Mouse (Mus musculus) heart, embryonic 11.5 days (tissue): ENCODE data around the gene Slc4a4. TPM values are rescaled to one million over a fixed set of nuclear protein-coding genes. Genes with fewer than 3 reads are reported as not detected.

Experiments
- ATAC-seq: fragments of 200-750 bp; cut with Nextera tagmentation; replicated peaks from 2 replicates; pipeline ENCODE4 v1.8.0; 2017; ENCODE audit warnings: moderate library complexity; ENCODE audit not compliant: insufficient number of reproducible peaks, low FRiP score, low TSS enrichment
- H3K27ac ChIP-seq: fragments of 300-500 bp; sonication (generic); 2 replicates; pipeline ENCODE4 v1.5.1; 2014; ENCODE audit warnings: mild to moderate bottlenecking, low read depth, low read length
- H3K27me3 ChIP-seq: fragments of 300-500 bp; sonication (generic); 2 replicates; pipeline ENCODE4 v1.6.1; 2014; ENCODE audit warnings: mild to moderate bottlenecking, low read length, mixed read lengths; ENCODE audit not compliant: control insufficient read depth, insufficient read depth
- H3K36me3 ChIP-seq: fragments of 300-500 bp; sonication (generic); 2 replicates; pipeline ENCODE4 v1.6.1; 2014; ENCODE audit warnings: mild to moderate bottlenecking, low read length, moderate library complexity, mixed read lengths; ENCODE audit not compliant: control insufficient read depth, insufficient read depth
- H3K4me1 ChIP-seq: fragments of 300-500 bp; sonication (generic); 2 replicates; pipeline ENCODE4 v1.6.1; 2014; ENCODE audit warnings: low read length; ENCODE audit not compliant: control insufficient read depth, insufficient read depth
- H3K4me2 ChIP-seq: fragments of 300-500 bp; sonication (generic); 2 replicates; pipeline ENCODE4 v1.6.1; 2014; ENCODE audit warnings: mild to moderate bottlenecking, moderate library complexity
- H3K4me3 ChIP-seq: fragments of 300-500 bp; sonication (generic); 2 replicates; pipeline ENCODE4 v1.5.1; 2014; ENCODE audit warnings: low read depth, low read length
- H3K9ac ChIP-seq: fragments of 300-500 bp; sonication (generic); 2 replicates; pipeline ENCODE4 v1.6.1; 2014; ENCODE audit warnings: mild to moderate bottlenecking, low read depth, low read length, moderate library complexity
- H3K9me3 ChIP-seq: fragments of 300-500 bp; sonication (generic); replicated peaks from 2 replicates; pipeline ENCODE4 v1.6.1; 2016; ENCODE audit warnings: low read length; ENCODE audit not compliant: control insufficient read depth
- WGBS: fragments of 180-500 bp; shearing (Covaris S2); extraction: QIAGEN DNeasy Blood & Tissue Kit; methylation state at CpG from one replicate; pipeline ENCODE4 v1.1.7; 2014; ENCODE audit not compliant: insufficient replicate concordance; 5-methylcytosine and 5-hydroxymethylcytosine counted together
- polyA plus RNA-seq: library from polyadenylated mRNA; unstranded; fragments of >200 nt; fragmentation: Nextera tagmentation; extraction: Ambion mirVana; gene quantifications from 2 replicates; pipeline ENCODE4 v1.2.1, GENCODE M21; 2014

Gene Slc4a4
- polyA plus RNA-seq, 1 experiment from 2014 or later = 3.4 TPM

DNA sequence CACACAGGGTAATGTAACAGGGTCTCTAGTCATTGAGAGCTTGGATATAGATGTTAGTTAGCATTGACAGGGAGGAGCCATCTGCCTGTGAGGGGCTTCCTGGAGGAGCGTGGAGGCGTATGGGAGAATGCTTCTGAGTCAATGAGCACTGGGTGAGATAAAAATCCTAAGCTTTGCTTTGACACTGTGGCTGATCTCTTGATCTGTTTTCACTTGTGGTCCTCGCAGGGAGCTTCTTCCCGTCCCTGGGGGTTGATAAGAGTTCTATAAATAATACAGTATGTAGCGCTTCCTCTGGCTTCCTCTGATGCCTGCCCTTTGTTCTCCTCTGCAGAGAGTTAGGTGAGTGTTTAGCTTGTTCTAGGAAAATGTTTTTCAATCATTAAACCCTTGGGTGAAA lies 149.5 kb downstream of the Slc4a4 start:
- Histone ChIP-seq H3K27ac (no peak overlapping the region), H3K4me3 (no peak overlapping the region), H3K9ac (no peak overlapping the region), H3K36me3 (no peaks in the 10 kb centered on the region), H3K4me1 (peaks cover 9% of the 10 kb centered on the region), H3K4me2 (no peak overlapping the region), H3K9me3 (no peaks in the 10 kb centered on the region), H3K27me3 (no peaks in the 10 kb centered on the region)
- WGBS = 11% methylated on average over 5 of the region's 5 CpGs
- ATAC-seq = no peak

DNA sequence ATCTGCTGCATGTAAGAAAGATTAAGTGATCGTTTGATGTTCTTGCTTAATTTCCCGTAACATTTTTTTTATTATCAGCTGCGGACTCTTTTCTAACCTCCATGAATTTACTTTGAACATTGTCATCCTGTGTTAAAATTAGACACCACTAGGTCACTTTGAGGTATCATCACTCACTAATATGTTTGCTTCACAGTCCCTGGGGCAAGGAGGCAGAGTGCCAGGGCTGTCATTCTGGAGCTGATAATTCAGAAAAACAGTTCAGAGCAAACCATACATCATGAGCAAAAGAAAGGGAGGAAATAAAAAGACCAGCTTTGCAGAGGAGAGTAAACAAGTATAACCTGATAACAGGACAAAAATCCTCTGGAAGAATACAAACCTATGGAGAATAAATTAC lies 154.2 kb downstream of the Slc4a4 start:
- no peak overlapping the region for H3K4me3 ChIP-seq
- 46% methylated on average over 3 of the region's 3 CpGs for WGBS
- ATAC-seq = no peak
- H3K9ac ChIP-seq = no peak overlapping the region
- H3K9me3 ChIP-seq = no peaks in the 10 kb centered on the region
- no peak overlapping the region; the same call in 1 of the 2 replicates for H3K27ac ChIP-seq
- H3K36me3 ChIP-seq = no peaks in the 10 kb centered on the region
- no peak overlapping the region for H3K4me2 ChIP-seq
- no peaks in the 10 kb centered on the region for H3K27me3 ChIP-seq
- peaks cover 16% of the 10 kb centered on the region for H3K4me1 ChIP-seq

GRCm38 (mm10) chr5:89043846-89044245 lies 157.2 kb downstream of the Slc4a4 start:
- H3K27me3 ChIP-seq = no peaks in the 10 kb centered on the region
- no peaks in the 10 kb centered on the region for H3K9me3 ChIP-seq
- peaks cover 8% of the 10 kb centered on the region; the same call in 1 of the 2 replicates for H3K4me1 ChIP-seq
- ATAC-seq = no peak
- H3K27ac ChIP-seq = no peak overlapping the region
- WGBS = 22% methylated on average over 5 of the region's 5 CpGs
- no peaks in the 10 kb centered on the region for H3K36me3 ChIP-seq
- no peak overlapping the region for H3K9ac ChIP-seq
- H3K4me2 ChIP-seq = no peak overlapping the region
- H3K4me3 ChIP-seq = no peak overlapping the region

DNA sequence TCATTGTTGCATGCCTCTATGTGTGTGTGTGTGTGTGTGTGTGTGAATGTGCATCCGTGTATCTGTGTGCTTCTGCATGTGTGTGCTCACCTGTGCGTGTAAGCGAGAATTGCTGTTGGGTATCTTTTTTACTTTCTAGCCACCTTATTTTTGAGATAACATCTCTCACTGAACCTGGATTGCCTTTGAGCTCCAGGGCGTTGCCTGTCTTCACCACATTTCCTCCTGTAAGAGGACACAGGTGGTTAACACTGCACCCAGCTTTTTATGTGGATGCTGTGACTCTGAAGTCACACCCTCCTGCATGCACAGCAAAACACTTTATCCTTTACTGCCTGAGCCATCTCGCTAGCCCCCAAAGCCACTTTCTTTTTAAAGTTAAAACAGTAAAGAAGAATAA lies 158.2 kb downstream of the Slc4a4 start:
- H3K36me3 ChIP-seq = no peaks in the 10 kb centered on the region
- H3K27me3 ChIP-seq = no peaks in the 10 kb centered on the region

GRCm38 (mm10) chr5:89051577-89051976 lies 165.0 kb downstream of the Slc4a4 start:
- Histone ChIP-seq H3K4me2 (no peak overlapping the region), H3K27ac (no peak overlapping the region), H3K9ac (no peak overlapping the region), H3K4me3 (no peak overlapping the region), H3K4me1 (no peaks in the 10 kb centered on the region), H3K36me3 (no peaks in the 10 kb centered on the region), H3K27me3 (no peaks in the 10 kb centered on the region), H3K9me3 (no peaks in the 10 kb centered on the region)
- WGBS = 63% methylated on average over 5 of the region's 5 CpGs
- ATAC-seq = no peak

More for the DNA sequence above, 158.2 kb downstream of the Slc4a4 start:
- H3K9me3 ChIP-seq = no peaks in the 10 kb centered on the region
- H3K4me1 ChIP-seq = peaks cover 8% of the 10 kb centered on the region; the same call in 1 of the 2 replicates
- WGBS = 87% methylated on average over 5 of the region's 5 CpGs
- ATAC-seq = no peak
- H3K4me3 ChIP-seq = no peak overlapping the region
- no peak overlapping the region for H3K9ac ChIP-seq
- no peak overlapping the region for H3K4me2 ChIP-seq
- 0 out of 2 replicates have a peak overlapping the region, but pooled peaks have one; percentile 46 for H3K27ac ChIP-seq

GRCm38 (mm10) chr5:89052230-89052629 lies 165.6 kb downstream of the Slc4a4 start:
- H3K4me2 ChIP-seq = no peak overlapping the region

DNA sequence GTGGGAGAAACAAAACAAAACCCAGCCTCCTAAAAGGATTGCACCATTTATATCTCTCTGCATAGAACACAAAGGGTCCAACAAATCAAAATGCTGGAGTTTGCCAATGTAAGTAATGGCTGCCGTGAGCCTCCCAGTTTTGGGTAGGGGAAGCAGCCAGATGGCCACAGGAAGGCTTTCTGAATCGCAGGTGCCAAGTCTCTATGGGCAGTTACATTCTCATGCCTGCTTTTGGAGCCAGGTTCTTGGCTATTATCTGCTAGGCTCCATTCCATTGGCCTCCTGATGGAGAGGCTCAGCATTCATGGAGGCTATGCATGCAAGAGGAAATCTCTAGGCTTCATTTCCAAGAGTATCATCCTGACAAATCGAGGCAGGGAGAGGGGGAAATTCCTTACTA lies 169.0 kb downstream of the Slc4a4 start:
- Histone ChIP-seq H3K36me3 (no peaks in the 10 kb centered on the region), H3K9ac (no peak overlapping the region), H3K4me3 (no peak overlapping the region), H3K9me3 (no peaks in the 10 kb centered on the region), H3K27ac (no peak overlapping the region), H3K4me2 (no peak overlapping the region), H3K4me1 (no peaks in the 10 kb centered on the region), H3K27me3 (no peaks in the 10 kb centered on the region)
- ATAC-seq = no peak
- 74% methylated on average over 3 of the region's 3 CpGs for WGBS

More at GRCm38 (mm10) chr5:89052230-89052629, 165.6 kb downstream of the Slc4a4 start:
- H3K9ac ChIP-seq = no peak overlapping the region
- H3K27me3 ChIP-seq = no peaks in the 10 kb centered on the region
- no peaks in the 10 kb centered on the region for H3K4me1 ChIP-seq
- ATAC-seq = no peak
- H3K4me3 ChIP-seq = no peak overlapping the region
- H3K9me3 ChIP-seq = no peaks in the 10 kb centered on the region
- H3K27ac ChIP-seq = no peak overlapping the region
- no peaks in the 10 kb centered on the region for H3K36me3 ChIP-seq
- 90% methylated on average over 5 of the region's 5 CpGs for WGBS

- H3K4me2 ChIP-seq = no peak overlapping the region
Observed at GRCm38 (mm10) chr5:89056370-89056769, 169.8 kb downstream of the Slc4a4 start.

GRCm38 (mm10) chr5:89061097-89061496 lies 174.5 kb downstream of the Slc4a4 start:
- Histone ChIP-seq H3K9ac (no peak overlapping the region), H3K27me3 (no peaks in the 10 kb centered on the region), H3K4me1 (peaks cover 7% of the 10 kb centered on the region), H3K36me3 (no peaks in the 10 kb centered on the region), H3K4me2 (no peak overlapping the region), H3K4me3 (no peak overlapping the region), H3K9me3 (no peaks in the 10 kb centered on the region), H3K27ac (no peak overlapping the region)
- no peak for ATAC-seq
- WGBS = 30% methylated on average over 9 of the region's 9 CpGs

More at GRCm38 (mm10) chr5:89056370-89056769, 169.8 kb downstream of the Slc4a4 start:
- no peak for ATAC-seq
- 79% methylated on average over 2 of the region's 2 CpGs for WGBS
- Histone ChIP-seq H3K4me3 (no peak overlapping the region), H3K36me3 (no peaks in the 10 kb centered on the region), H3K9ac (no peak overlapping the region), H3K9me3 (no peaks in the 10 kb centered on the region), H3K27me3 (no peaks in the 10 kb centered on the region), H3K4me1 (peaks cover 7% of the 10 kb centered on the region), H3K27ac (no peak overlapping the region)
